Mouse (Mus musculus): ENCODE measurements around the gene Hes5. TPM values are rescaled to one million over a fixed set of nuclear protein-coding genes. Genes with fewer than 3 reads are reported as not detected.

Gene Hes5
- polyA plus RNA-seq, 1 experiment from 2014 or later, result 0.45 TPM

Other genes starting within 250 kb of the Hes5 start
- gene Ttc34, start 123.5 kb upstream of the Hes5 start, polyA plus RNA-seq (2015; fragmentation: Nextera tagmentation; extraction: Ambion mirVana), result 0.57 TPM in 2 replicates
- gene Mmel1, start 91.3 kb upstream of the Hes5 start, polyA plus RNA-seq (2015; fragmentation: Nextera tagmentation; extraction: Ambion mirVana), result 0.51 and 0.64 TPM in 2 replicates
- 42.5 and 48.8 TPM in 2 replicates for gene Fam213b, start 61.8 kb upstream of the Hes5 start, polyA plus RNA-seq (2015; fragmentation: Nextera tagmentation; extraction: Ambion mirVana)
- gene Tnfrsf14, start 32.4 kb upstream of the Hes5 start, polyA plus RNA-seq (2015; fragmentation: Nextera tagmentation; extraction: Ambion mirVana), result 2.1 and 2.6 TPM in 2 replicates
- gene Pank4, start 3.2 kb downstream of the Hes5 start, polyA plus RNA-seq (2015; fragmentation: Nextera tagmentation; extraction: Ambion mirVana), result 40.6 and 42.6 TPM in 2 replicates
- gene Plch2, start 95.9 kb downstream of the Hes5 start, polyA plus RNA-seq (2015; fragmentation: Nextera tagmentation; extraction: Ambion mirVana), result 0.51 and 0.53 TPM in 2 replicates
- gene Pex10, start 106.1 kb downstream of the Hes5 start, polyA plus RNA-seq (2015; fragmentation: Nextera tagmentation; extraction: Ambion mirVana), result 16.6 and 16.8 TPM in 2 replicates
- gene Rer1, start 125.5 kb downstream of the Hes5 start, polyA plus RNA-seq (2015; fragmentation: Nextera tagmentation; extraction: Ambion mirVana), result 114 and 126 TPM in 2 replicates
- gene Morn1, start 125.7 kb downstream of the Hes5 start, polyA plus RNA-seq (2015; fragmentation: Nextera tagmentation; extraction: Ambion mirVana), result 2.1 and 2.3 TPM in 2 replicates

Data from heart, embryonic 13.5 days (tissue).